Mouse (Mus musculus) liver, adult 2 months (tissue): ENCODE results near the gene Cyth3.

ENCODE experiments used
- CTCF ChIP-seq: fragments of 200-500 bp; IDR thresholded peaks from 2 replicates; pipeline ENCODE4 v1.5.1; 2011; ENCODE audit warnings: low read depth, low read length, control low read depth
- POLR2A ChIP-seq: fragments of 200-500 bp; IDR thresholded peaks from 2 replicates; pipeline ENCODE4 v1.6.1; 2011; ENCODE audit warnings: low read length, control low read depth; ENCODE audit not compliant: insufficient read depth; ENCODE audit errors: extremely low read depth

- TF ChIP-seq CTCF (no peak), POLR2A (no peak)
Measured at GRCm38 (mm10) chr5:143674576-143674975, 52.3 kb downstream of the Cyth3 start.
